Mouse (Mus musculus) myocyte (in vitro differentiated cells): ENCODE results near the gene Enc1.

Experiments
- E2F4 ChIP-seq: IDR thresholded peaks from one replicate; pipeline ENCODE4 v1.6.1; 2011; ENCODE audit warnings: mild to moderate bottlenecking, control low read depth, moderate library complexity; ENCODE audit not compliant: insufficient read depth
- MAX ChIP-seq: IDR thresholded peaks from one replicate; pipeline ENCODE4 v1.6.1; 2011; ENCODE audit warnings: low read depth, mild to moderate bottlenecking, control low read depth
- USF1 ChIP-seq: IDR thresholded peaks from one replicate; pipeline ENCODE4 v1.6.1; 2011; ENCODE audit warnings: low read depth, mild to moderate bottlenecking, control low read depth, moderate library complexity

GRCm38 (mm10) chr13:97205052-97205701, 35.7 kb upstream of the Enc1 start:
- TF ChIP-seq USF1 (no peak), MAX (no peak), E2F4 (no peak)
